ENCODE assay signal across 8 mouse cellular contexts in the genomic region with DNA sequence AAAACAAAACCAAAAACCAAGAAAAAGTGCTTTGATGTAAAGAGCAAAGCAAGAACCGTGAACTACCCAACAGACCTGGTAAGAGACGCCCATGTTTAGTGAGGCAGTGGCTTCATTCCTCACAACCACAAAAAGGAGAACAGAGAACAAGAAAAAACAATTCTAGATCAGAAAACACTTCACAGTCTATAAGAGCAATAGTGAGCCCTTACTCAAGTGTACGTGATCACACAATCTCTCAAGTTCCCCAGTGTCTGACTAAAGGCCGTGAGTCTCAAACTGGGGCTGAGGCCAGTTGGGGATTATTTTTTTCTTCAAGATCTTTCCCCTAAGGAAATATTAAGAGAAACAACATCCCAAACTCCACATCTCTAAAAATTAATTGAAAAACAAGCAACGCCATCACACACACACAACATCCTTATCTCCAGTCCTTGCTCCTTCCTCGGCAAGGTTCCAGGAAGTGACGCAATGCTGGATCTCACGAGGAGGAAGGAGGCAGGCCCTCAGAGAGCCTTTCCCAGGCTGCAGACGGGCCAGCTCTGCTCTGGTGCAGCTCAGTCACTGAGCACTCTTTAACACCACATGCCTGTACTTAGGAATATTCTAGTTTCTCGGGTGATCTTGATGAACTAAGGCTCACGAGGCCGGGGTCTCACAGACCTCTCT. TPM values are rescaled to one million over a fixed set of nuclear protein-coding genes. Genes with fewer than 3 reads are reported as not detected.
DNase-seq lines count a peak whose midpoint lies in the region; ATAC-seq and TF ChIP-seq lines count a peak whose summit lies in the region.

No protein-coding gene starts in this region.

- ATAC-seq in intestine, postnatal 0 days: 0 out of 2 replicates have a peak, but pooled peaks have one; percentile 66
- peak; percentile 91 for ATAC-seq in lung, embryonic 16.5 days (ENCODE audit: low read depth)
- ATAC-seq in stomach, embryonic 14.5 days (ENCODE audit: insufficient number of reproducible peaks, insufficient read depth, low FRiP score, low read depth): peak; percentile 31; the same call in 1 of the 2 replicates
- no peak for ATAC-seq in midbrain, embryonic 16.5 days
- no peak for ATAC-seq in forebrain, embryonic 14.5 days

- H3K27ac ChIP-seq in gastrocnemius, adult 2 months: peak overlapping the region; percentile 86
- H3K27ac ChIP-seq in intestine, postnatal 0 days (ENCODE audit: low read depth, low read length): no peak overlapping the region; the same call in 1 of the 2 replicates
- peak overlapping the region; percentile 61 for H3K27ac ChIP-seq in lung, embryonic 16.5 days (ENCODE audit: low read length)
- no peak overlapping the region for H3K27ac ChIP-seq in stomach, embryonic 14.5 days (ENCODE audit: low read length)
- no peak overlapping the region for H3K27ac ChIP-seq in midbrain, embryonic 16.5 days (ENCODE audit: low read length)
- no peak overlapping the region for H3K27ac ChIP-seq in forebrain, embryonic 14.5 days (ENCODE audit: low read depth, low read length)

- no peak overlapping the region for H3K9ac ChIP-seq in intestine, postnatal 0 days (ENCODE audit: low read depth, low read length)
- peak overlapping the region; percentile 6; the same call in 1 of the 2 replicates for H3K9ac ChIP-seq in lung, embryonic 16.5 days (ENCODE audit: low read length)
- H3K9ac ChIP-seq in stomach, embryonic 14.5 days (replicated peaks; ENCODE audit: low read depth, low read length): no peak overlapping the region
- H3K9ac ChIP-seq in midbrain, embryonic 16.5 days (ENCODE audit: low read depth, low read length): no peak overlapping the region
- H3K9ac ChIP-seq in forebrain, embryonic 14.5 days (ENCODE audit: low read length): no peak overlapping the region

- H3K9me3 ChIP-seq in intestine, postnatal 0 days (ENCODE audit: control insufficient read depth): no peaks in the 10 kb centered on the region; the same call in 1 of the 2 replicates
- peaks cover 7% of the 10 kb centered on the region; the same call in 1 of the 2 replicates for H3K9me3 ChIP-seq in lung, embryonic 16.5 days (ENCODE audit: control insufficient read depth, low read length)
- 0 out of 2 replicates have a peak, but pooled peaks cover 6% of the 10 kb centered on the region for H3K9me3 ChIP-seq in stomach, embryonic 14.5 days (ENCODE audit: control insufficient read depth, low read depth, low read length)
- H3K9me3 ChIP-seq in midbrain, embryonic 16.5 days (replicated peaks; ENCODE audit: control insufficient read depth, low read length, poor library complexity, severe bottlenecking): 0 out of 2 replicates have a peak, but pooled peaks cover 3% of the 10 kb centered on the region
- H3K9me3 ChIP-seq in forebrain, embryonic 14.5 days (replicated peaks; ENCODE audit: control insufficient read depth, low read length): no peaks in the 10 kb centered on the region; the same call in 1 of the 2 replicates

- TF ChIP-seq CTCF in gastrocnemius, adult 2 months (IDR thresholded peaks at IDR 0.05): no peak
- no peak for TF ChIP-seq CTCF in intestine, postnatal 0 days (IDR thresholded peaks at IDR 0.05; ENCODE audit: low read depth)

- 54% methylated on average over 12 of the region's 12 CpGs for WGBS in intestine, postnatal 0 days
- WGBS in lung, embryonic 16.5 days: 32% methylated on average over 12 of the region's 12 CpGs
- 76% methylated on average over 12 of the region's 12 CpGs for WGBS in stomach, embryonic 14.5 days
- WGBS in midbrain, embryonic 16.5 days: 91% methylated on average over 12 of the region's 12 CpGs
- 91% methylated on average over 12 of the region's 12 CpGs for WGBS in forebrain, embryonic 14.5 days

- H3K36me3 ChIP-seq in intestine, postnatal 0 days (ENCODE audit: control insufficient read depth, insufficient read depth): no peaks in the 10 kb centered on the region
- H3K36me3 ChIP-seq in lung, embryonic 16.5 days (ENCODE audit: control insufficient read depth, insufficient read depth, low read length): peaks cover 2% of the 10 kb centered on the region; the same call in 1 of the 2 replicates
- H3K36me3 ChIP-seq in stomach, embryonic 14.5 days (ENCODE audit: control insufficient read depth, insufficient read depth, low read length): no peaks in the 10 kb centered on the region
- H3K36me3 ChIP-seq in midbrain, embryonic 16.5 days (ENCODE audit: control insufficient read depth, insufficient read depth, low read length): no peaks in the 10 kb centered on the region
- H3K36me3 ChIP-seq in forebrain, embryonic 14.5 days (ENCODE audit: control insufficient read depth, insufficient read depth, low read length): no peaks in the 10 kb centered on the region

- H3K27me3 ChIP-seq in intestine, postnatal 0 days (replicated peaks; ENCODE audit: control insufficient read depth, insufficient read depth, low read length): no peaks in the 10 kb centered on the region
- H3K27me3 ChIP-seq in lung, embryonic 16.5 days (ENCODE audit: control insufficient read depth, insufficient read depth, low read depth, low read length): no peaks in the 10 kb centered on the region
- no peaks in the 10 kb centered on the region for H3K27me3 ChIP-seq in stomach, embryonic 14.5 days (ENCODE audit: control insufficient read depth, insufficient read depth, low read length)
- H3K27me3 ChIP-seq in midbrain, embryonic 16.5 days (ENCODE audit: control insufficient read depth, insufficient read depth, low read depth, low read length): no peaks in the 10 kb centered on the region
- no peaks in the 10 kb centered on the region for H3K27me3 ChIP-seq in forebrain, embryonic 14.5 days (replicated peaks; ENCODE audit: control insufficient read depth, insufficient read depth, low read length)

- intact Hi-C loops in gastrocnemius, adult 2 months (cut with DNase I): no loop called here

- DNase-seq in thymus, postnatal 0 days (ENCODE audit: low spot score): peak; percentile 30
- no peak for DNase-seq in thymus, postnatal 25 days
- peak; percentile 92 for DNase-seq in gastrocnemius, adult 2 months
- no peak for DNase-seq in forebrain, embryonic 14.5 days (ENCODE audit: low spot score)

- no peaks in the 10 kb centered on the region for H3K4me1 ChIP-seq in intestine, postnatal 0 days (replicated peaks; ENCODE audit: control insufficient read depth, insufficient read depth, low read length)
- H3K4me1 ChIP-seq in lung, embryonic 16.5 days (replicated peaks; ENCODE audit: control insufficient read depth, insufficient read depth, low read length): peaks cover 34% of the 10 kb centered on the region
- peaks cover 16% of the 10 kb centered on the region; the same call in 1 of the 2 replicates for H3K4me1 ChIP-seq in stomach, embryonic 14.5 days (ENCODE audit: control insufficient read depth, insufficient read depth, low read length)
- 0 out of 2 replicates have a peak, but pooled peaks cover 2% of the 10 kb centered on the region for H3K4me1 ChIP-seq in midbrain, embryonic 16.5 days (ENCODE audit: control insufficient read depth, insufficient read depth, low read length)
- no peaks in the 10 kb centered on the region for H3K4me1 ChIP-seq in forebrain, embryonic 14.5 days (ENCODE audit: control insufficient read depth, insufficient read depth, low read length)

- peak overlapping the region; percentile 45 for H3K4me3 ChIP-seq in gastrocnemius, adult 2 months
- no peak overlapping the region for H3K4me3 ChIP-seq in intestine, postnatal 0 days (ENCODE audit: low read depth, low read length)
- H3K4me3 ChIP-seq in lung, embryonic 16.5 days (ENCODE audit: low read length): no peak overlapping the region
- no peak overlapping the region for H3K4me3 ChIP-seq in stomach, embryonic 14.5 days (ENCODE audit: low read depth, low read length)
- no peak overlapping the region for H3K4me3 ChIP-seq in midbrain, embryonic 16.5 days (ENCODE audit: low read depth, low read length)
- H3K4me3 ChIP-seq in forebrain, embryonic 14.5 days (ENCODE audit: low read depth, low read length): no peak overlapping the region

- H3K4me2 ChIP-seq in intestine, postnatal 0 days (replicated peaks; ENCODE audit: low read depth): 0 out of 2 replicates have a peak overlapping the region, but pooled peaks have one; percentile 9
- H3K4me2 ChIP-seq in lung, embryonic 16.5 days (ENCODE audit: low read depth, low read length): peak overlapping the region; percentile 13; the same call in 1 of the 2 replicates
- H3K4me2 ChIP-seq in stomach, embryonic 14.5 days (replicated peaks; ENCODE audit: low read depth, low read length): no peak overlapping the region
- H3K4me2 ChIP-seq in midbrain, embryonic 16.5 days (ENCODE audit: low read length): no peak overlapping the region
- no peak overlapping the region for H3K4me2 ChIP-seq in forebrain, embryonic 14.5 days (ENCODE audit: low read length)

RNA-seq across cellular contexts. Expression of a gene that starts 12.4 kb away (rescaled TPM):
- 101 and 105 TPM in 2 replicates for polyA plus RNA-seq in thymus, postnatal 0 days (2015; fragmentation: Nextera tagmentation; extraction: Ambion mirVana)
- total RNA-seq in gastrocnemius, adult 2 months (2021): 10 to 100 TPM; 15.0 to 23.0 TPM
- polyA plus RNA-seq in intestine, postnatal 0 days (2015; fragmentation: Nextera tagmentation; extraction: Ambion mirVana): 65.5 and 70.2 TPM in 2 replicates
- polyA plus RNA-seq in lung, embryonic 16.5 days (2015; fragmentation: Nextera tagmentation; extraction: Ambion mirVana): 177 and 185 TPM in 2 replicates
- 117 and 121 TPM in 2 replicates for polyA plus RNA-seq in stomach, embryonic 14.5 days (2014; fragmentation: Nextera tagmentation; extraction: Ambion mirVana)
- polyA plus RNA-seq in midbrain, embryonic 16.5 days (2015; fragmentation: Nextera tagmentation; extraction: Ambion mirVana): 78.0 and 82.7 TPM in 2 replicates
- 92.4 and 104 TPM in 2 replicates for polyA plus RNA-seq in forebrain, embryonic 14.5 days (2014; fragmentation: Nextera tagmentation; extraction: Ambion mirVana)

Comparison
In these comparisons a context has a peak if more than half of its experiments do, and no peak if none do; other contexts are left out.
1. DNase-seq: peak in thymus, postnatal 0 days (single experiment) and gastrocnemius, adult 2 months (single experiment); none in thymus, postnatal 25 days (single experiment) and forebrain, embryonic 14.5 days (single experiment).
2. H3K27ac ChIP-seq: peak in gastrocnemius, adult 2 months (single experiment) and lung, embryonic 16.5 days (single experiment); none in intestine, postnatal 0 days (single experiment), stomach, embryonic 14.5 days (single experiment), midbrain, embryonic 16.5 days (single experiment) and forebrain, embryonic 14.5 days (single experiment).
3. ATAC-seq: peak in intestine, postnatal 0 days (single experiment), lung, embryonic 16.5 days (single experiment) and stomach, embryonic 14.5 days (single experiment); none in midbrain, embryonic 16.5 days (single experiment) and forebrain, embryonic 14.5 days (single experiment).
4. H3K4me2 ChIP-seq: peak in intestine, postnatal 0 days (single experiment) and lung, embryonic 16.5 days (single experiment); none in stomach, embryonic 14.5 days (single experiment), midbrain, embryonic 16.5 days (single experiment) and forebrain, embryonic 14.5 days (single experiment).